Mouse (Mus musculus) adrenal gland, adult 18-20 months (tissue): Measurements from ENCODE around the gene Cpeb4. TPM values are rescaled to one million over a fixed set of nuclear protein-coding genes. Genes with fewer than 3 reads are reported as not detected.
"Not testable (repeated sequence)": the region's sequence is repeated elsewhere in the genome, so short reads cannot be mapped to it uniquely, and the experiment has no call there.

Source experiments
- DNase-seq, 2 experiments: peaks; one replicate each; pipeline ENCODE4 v3.0.0; 2021 to 2022; ENCODE audit warnings: low spot score in 2 of 2
- total RNA-seq, 2 experiments: library from RNA; stranded (reverse); gene quantifications; 1 replicate in 1 of 2; 2 replicates in 1 of 2; pipeline ENCODE4 v1.2.3; 2021

Gene Cpeb4
- total RNA-seq, 2 experiments from 2014 or later, result 158 to 193 TPM

- not testable (repeated sequence) for DNase-seq
Observed at GRCm38 (mm10) chr11:31845111-31845510, 26.9 kb upstream of the Cpeb4 start.

DNA sequence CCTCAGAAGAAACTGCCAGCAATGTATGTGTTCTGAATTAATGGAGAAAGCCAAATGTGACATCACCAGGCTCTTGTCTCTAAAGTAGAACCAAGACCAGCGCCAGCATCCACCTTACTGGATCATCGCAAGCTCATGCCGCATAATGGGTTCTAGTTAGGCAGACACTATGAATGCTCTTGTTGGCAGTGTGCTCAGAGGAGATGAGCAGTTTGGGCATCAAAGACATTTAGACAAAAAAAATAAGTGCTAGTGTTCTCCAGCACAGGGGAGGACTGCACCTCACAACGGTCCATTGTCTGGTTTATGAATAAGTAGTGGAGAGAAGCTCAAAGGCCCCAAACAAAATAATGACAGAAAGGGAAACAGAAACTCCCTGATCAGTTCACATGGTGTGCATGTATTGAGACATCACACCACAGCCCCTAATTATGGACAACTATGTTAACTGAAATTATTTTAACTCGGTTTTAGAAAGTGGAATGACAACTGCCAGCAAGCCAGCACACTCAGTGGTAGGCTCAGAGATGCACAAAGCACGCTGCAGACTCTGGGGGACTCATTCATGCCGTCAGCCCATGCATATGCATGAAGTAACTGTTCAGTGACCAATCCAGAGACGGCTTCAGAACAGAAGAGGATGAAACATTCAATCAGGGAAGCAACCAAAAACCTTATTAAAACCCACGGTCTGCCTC is 25.1 kb upstream of the Cpeb4 start:
- no peak for DNase-seq

GRCm38 (mm10) chr11:31847469-31847805 is 24.6 kb upstream of the Cpeb4 start:
- DNase-seq, result no peak

DNA sequence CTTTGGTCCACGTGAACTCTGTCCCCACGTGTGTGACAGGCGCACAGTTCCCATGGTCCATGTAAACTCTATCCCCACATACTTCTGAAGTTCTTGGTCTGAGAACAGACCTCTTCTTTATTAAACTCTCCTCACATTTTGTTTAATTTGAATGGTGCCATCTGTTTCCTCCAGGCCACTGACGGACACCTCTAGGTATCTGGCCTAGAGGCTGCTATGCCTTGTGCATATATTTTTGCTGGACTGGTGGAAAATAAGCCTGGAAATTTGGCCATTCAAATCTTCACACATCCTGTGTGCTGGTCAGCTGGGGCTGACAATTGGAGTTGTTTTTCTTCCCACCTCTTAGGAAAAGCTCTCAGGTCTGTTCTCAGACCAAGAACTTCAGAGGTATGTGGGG is 23.3 kb upstream of the Cpeb4 start:
- no peak for DNase-seq

DNA sequence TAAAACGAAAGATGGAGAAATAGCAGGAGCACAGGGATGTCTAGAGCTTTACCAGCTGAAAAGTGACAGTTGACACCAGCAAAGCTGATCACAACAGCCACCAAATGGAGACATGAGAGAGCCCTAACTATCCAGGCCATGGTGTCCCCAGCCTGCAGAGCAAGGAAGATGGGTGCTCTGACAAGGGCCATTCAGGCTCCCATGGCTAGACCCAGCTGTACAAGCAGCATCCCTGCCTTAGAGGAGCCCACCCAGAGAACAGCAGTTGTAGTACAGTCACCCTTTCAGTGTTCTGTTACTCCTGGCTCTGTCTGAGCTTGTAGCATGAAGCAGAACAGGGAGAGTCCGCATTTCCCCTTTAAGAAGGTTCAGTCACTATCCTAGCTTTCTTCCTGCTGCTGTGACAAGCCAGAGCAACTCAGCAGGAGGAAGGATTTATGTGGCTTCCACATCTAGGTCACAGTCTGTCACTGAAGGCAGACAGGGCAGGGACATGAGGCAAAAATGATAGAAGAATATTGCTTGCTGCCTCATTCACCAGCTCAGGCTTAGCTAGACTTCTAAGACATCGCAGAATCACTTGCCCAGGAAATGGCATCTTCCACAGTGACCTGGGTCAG is 21.7 kb upstream of the Cpeb4 start:
- no peak for DNase-seq

DNA sequence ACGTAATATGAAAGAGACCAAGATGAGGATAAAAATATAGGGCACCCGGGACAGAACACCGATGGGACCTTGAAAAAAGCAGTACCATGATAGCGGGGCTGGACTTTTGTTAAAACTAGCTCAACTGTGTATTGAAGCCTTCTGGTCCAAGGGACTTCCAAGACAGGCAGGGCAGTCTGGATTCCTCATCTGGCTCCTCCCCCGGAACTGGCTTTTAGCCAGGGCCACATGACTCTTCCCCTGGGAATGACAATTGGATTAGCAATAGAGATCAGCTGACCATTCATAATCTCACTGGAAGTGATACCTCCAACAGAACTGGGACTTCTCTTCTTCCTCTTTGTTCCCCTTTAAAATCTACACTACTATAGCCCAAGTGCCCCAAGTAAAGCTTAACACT is 21.0 kb upstream of the Cpeb4 start:
- DNase-seq, result peak; percentile 68 to 70

- no peak for DNase-seq
Observed at GRCm38 (mm10) chr11:31851702-31852560, 20.1 kb upstream of the Cpeb4 start.

- DNase-seq, result no peak
Observed at GRCm38 (mm10) chr11:31854955-31855354, 17.1 kb upstream of the Cpeb4 start.

DNA sequence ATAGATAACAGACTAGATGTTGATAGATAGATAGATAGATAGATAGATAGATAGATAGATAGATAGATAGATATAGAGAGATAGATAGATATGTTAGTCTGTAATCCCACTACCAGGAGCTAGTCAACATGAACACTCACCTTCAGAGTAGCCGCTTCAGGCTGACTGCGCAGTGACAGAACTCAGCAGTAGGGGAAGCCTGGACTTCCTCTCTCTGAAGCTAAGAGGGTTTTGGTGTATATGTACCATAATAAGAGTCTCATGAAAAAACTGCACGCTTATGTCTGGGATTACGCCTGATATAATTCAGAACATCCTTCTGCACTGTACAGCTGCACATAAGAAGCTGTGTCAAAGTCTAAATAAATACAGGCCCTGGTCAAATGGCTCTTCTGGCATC is 14.5 kb upstream of the Cpeb4 start:
- no peak for DNase-seq

DNA sequence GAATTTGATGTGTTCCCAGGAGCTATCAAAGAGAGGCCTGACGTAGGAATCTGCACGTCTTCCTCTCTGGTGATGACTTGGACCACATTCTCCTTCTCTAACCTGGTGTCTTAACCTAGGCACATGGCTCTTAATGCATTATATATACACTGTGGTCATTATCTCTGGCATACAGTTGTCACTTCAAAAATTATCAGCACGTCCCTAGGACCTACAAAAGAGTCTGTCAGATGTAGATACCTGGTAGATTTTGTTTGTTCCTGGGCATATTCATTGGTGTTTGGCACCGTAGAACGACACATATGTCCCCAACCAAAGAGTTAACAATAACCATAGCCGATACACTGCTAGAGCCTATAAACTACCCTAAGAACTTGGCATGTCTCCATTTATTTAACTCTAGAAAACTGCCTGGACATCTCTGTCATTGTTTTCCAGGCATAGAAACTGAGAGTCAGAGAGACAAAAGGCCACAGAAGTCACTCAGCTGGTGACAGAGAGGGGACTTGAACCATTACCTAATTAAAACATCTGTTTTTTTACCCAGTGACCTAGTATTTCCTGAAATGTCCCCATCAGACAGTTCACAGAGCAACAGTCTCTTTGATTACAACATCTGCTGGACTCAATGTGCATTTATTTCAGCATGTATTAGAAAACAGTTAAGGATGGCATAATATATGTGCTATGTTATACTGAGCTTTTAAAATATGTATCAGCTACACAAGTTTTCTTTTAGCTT is 10.7 kb upstream of the Cpeb4 start:
- no peak for DNase-seq

GRCm38 (mm10) chr11:31867976-31868375 is 4.0 kb upstream of the Cpeb4 start:
- DNase-seq, result no peak

- DNase-seq, result peak; percentile 95 to 96
Observed at GRCm38 (mm10) chr11:31870285-31871010, 1.6 kb upstream of the Cpeb4 start.

DNA sequence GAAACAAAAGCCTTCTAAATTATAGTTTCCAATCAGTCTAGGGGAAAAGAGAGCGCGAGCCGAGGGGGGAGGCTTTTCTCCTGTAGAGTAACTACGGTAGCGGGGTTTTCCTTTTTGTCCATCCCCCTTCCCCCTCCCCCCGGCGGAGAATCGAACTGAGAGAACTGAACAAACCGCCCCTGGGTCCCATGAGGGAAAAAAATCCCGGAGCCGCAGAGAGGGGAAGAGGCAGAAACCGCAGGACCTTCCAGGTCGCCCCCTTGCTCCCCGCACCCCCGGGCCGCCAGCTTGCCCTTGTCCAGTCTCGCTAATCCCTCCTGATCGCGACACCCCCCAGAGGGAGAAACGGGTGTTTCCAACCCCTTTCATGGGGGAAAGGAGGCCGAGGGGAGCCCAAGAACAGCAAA is 873 bp upstream of the Cpeb4 start:
- peak; percentile 44 to 54 for DNase-seq

DNA sequence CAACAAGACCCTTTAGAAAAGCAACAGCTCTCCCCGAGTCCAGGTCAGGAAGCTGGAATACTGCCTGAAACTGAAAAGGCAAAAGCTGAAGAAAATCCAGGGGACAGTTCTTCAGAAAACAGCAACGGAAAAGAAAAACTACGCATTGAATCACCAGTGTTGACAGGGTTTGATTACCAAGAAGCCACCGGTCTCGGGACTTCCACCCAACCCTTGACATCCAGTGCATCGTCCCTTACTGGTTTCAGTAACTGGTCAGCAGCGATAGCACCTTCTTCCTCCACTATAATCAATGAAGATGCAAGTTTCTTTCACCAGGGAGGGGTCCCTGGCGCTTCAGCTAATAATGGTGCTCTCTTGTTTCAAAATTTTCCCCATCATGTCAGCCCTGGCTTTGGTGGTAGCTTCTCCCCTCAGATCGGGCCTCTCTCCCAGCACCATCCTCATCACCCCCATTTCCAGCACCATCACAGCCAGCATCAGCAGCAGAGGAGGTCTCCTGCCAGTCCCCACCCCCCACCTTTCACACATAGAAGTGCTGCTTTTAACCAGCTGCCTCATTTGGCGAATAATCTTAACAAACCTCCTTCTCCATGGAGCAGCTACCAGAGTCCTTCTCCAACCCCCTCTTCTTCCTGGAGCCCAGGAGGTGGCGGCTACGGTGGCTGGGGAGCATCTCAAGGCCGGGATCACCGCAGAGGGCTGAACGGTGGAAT is 693 bp downstream of the Cpeb4 start:
- peak in 1 of 2 experiments; percentile 43 for DNase-seq

- no peak for DNase-seq
Observed at GRCm38 (mm10) chr11:31874071-31874470, 2.1 kb downstream of the Cpeb4 start.

- no peak for DNase-seq
Observed at GRCm38 (mm10) chr11:31883671-31884070, 11.7 kb downstream of the Cpeb4 start.

DNA sequence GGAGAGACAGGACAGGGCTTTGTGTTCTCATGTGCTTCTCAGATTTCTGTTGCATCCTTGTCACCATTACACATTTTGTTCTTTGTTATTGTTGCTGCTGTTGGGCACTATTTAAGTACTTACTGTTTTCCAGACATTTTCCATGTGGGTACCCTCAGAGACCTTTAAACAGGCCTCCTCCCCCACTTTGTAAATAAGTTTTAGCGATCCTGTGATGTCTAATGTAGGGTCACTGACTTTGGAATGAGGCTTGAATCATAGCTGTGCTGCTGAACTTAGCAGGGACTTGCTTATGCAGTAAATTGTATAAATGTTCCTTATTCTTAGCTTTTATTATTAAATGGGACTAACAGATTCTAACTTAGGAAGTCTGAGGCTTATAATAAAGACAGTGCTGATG is 13.8 kb downstream of the Cpeb4 start:
- DNase-seq, result no peak

GRCm38 (mm10) chr11:31888229-31888628 is 16.2 kb downstream of the Cpeb4 start:
- no peak for DNase-seq

- DNase-seq, result no peak
Observed at GRCm38 (mm10) chr11:31892152-31892551, 20.1 kb downstream of the Cpeb4 start.

GRCm38 (mm10) chr11:31893639-31894038 is 21.6 kb downstream of the Cpeb4 start:
- DNase-seq, result no peak
